Mouse (Mus musculus) spleen, postnatal 4 days (tissue): Measurements from ENCODE around the gene Olfr5.
"Not testable (repeated sequence)": the region's sequence is repeated elsewhere in the genome, so short reads cannot be mapped to it uniquely, and the experiment has no call there.

Source experiments
- DNase-seq, 2 experiments: peaks; one replicate each; pipeline ENCODE4 v3.0.0; 2022; ENCODE audit warnings: low spot score in 2 of 2

Olfr5 gene

GRCm38 (mm10) chr7:6486841-6487240, at the start of gene Olfr5:
TSS of gene Olfr5 (minus strand) at chr7:6486941.
- no peak for DNase-seq

- no peak for DNase-seq
These were observed 39.4 kb upstream of the Olfr5 start for GRCm38 (mm10) chr7:6526141-6526540.

- DNase-seq: no peak
These were observed 38.3 kb upstream of the Olfr5 start for GRCm38 (mm10) chr7:6525001-6525400.

- DNase-seq: no peak
These were observed 36.1 kb upstream of the Olfr5 start, which contains the start of gene Olfr1349 for GRCm38 (mm10) chr7:6522850-6523249. TSS of gene Olfr1349 (minus strand) at chr7:6522950.

- no peak for DNase-seq
These were observed 34.9 kb upstream of the Olfr5 start for GRCm38 (mm10) chr7:6521666-6522065.

GRCm38 (mm10) chr7:6508648-6509047, 21.9 kb upstream of the Olfr5 start, which contains the start of gene Olfr1348:
TSS of gene Olfr1348 (minus strand) at chr7:6508748.
- DNase-seq: no peak

- DNase-seq: no peak
These were observed 12.9 kb upstream of the Olfr5 start, which contains the start of gene Olfr1347 for GRCm38 (mm10) chr7:6499655-6500054. TSS of gene Olfr1347 (minus strand) at chr7:6499755.

GRCm38 (mm10) chr7:6477633-6478032, 9.1 kb downstream of the Olfr5 start:
- DNase-seq: not testable (repeated sequence)

GRCm38 (mm10) chr7:6466951-6467350, 19.8 kb downstream of the Olfr5 start, which contains the start of gene Olfr1346:
TSS of gene Olfr1346 (plus strand) at chr7:6467101.
- DNase-seq: no peak

- no peak for DNase-seq
These were observed 30.3 kb downstream of the Olfr5 start for GRCm38 (mm10) chr7:6456399-6456798.

- DNase-seq: no peak
These were observed 30.9 kb downstream of the Olfr5 start, which contains the start of gene Olfr1336 for GRCm38 (mm10) chr7:6455868-6456267. TSS of gene Olfr1336 (plus strand) at chr7:6456168.

- DNase-seq: no peak
These were observed 39.0 kb downstream of the Olfr5 start for GRCm38 (mm10) chr7:6447771-6448170.

- no peak for DNase-seq
These were observed 45.6 kb downstream of the Olfr5 start for GRCm38 (mm10) chr7:6441173-6441572.

- DNase-seq: no peak
These were observed 48.4 kb downstream of the Olfr5 start, which contains the start of gene Olfr1344 for GRCm38 (mm10) chr7:6438388-6438787. TSS of gene Olfr1344 (plus strand) at chr7:6438688.

- no peak for DNase-seq
These were observed 56.4 kb downstream of the Olfr5 start for GRCm38 (mm10) chr7:6430342-6430741.

- DNase-seq: no peak
These were observed 57.4 kb downstream of the Olfr5 start for GRCm38 (mm10) chr7:6429381-6429780.
